Mouse (Mus musculus): ENCODE results near the gene Kcnq5. TPM values are rescaled to one million over a fixed set of nuclear protein-coding genes. Genes with fewer than 3 reads are reported as not detected.

Gene Kcnq5
- polyA plus RNA-seq, 1 experiment from 2014 or later = 0.71 TPM

DNA sequence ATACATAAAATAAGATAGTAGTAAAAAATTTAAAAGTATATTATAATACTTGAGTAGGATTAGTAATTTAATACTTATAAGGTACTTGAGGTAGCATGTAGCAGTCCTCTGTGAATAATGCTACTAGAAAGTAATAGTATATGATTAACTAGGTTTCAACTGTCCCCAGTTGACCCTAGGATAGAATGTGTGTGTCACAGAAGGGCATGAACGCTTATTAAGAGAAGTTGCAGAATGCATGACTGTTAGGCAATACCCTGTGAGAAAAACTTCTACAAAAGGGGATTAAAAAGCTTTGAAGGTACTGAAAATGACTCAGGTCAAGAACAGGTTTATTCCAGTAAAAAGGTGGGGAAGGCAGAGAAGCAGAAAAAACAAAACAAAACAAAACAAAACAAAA is 430.9 kb downstream of the Kcnq5 start:
- Histone ChIP-seq H3K9me3 (replicated peaks; ENCODE audit: low read length) (no peaks in the 10 kb centered on the region), H3K9ac (ENCODE audit: low read depth, low read length) (no peak overlapping the region), H3K4me2 (ENCODE audit: low read length) (no peak overlapping the region), H3K36me3 (ENCODE audit: insufficient read depth, low read length) (no peaks in the 10 kb centered on the region), H3K27ac (no peak overlapping the region), H3K4me1 (replicated peaks; ENCODE audit: insufficient read depth, low read length) (no peaks in the 10 kb centered on the region), H3K4me3 (replicated peaks; ENCODE audit: low read depth, low read length) (no peak overlapping the region), H3K27me3 (ENCODE audit: insufficient read depth, low read length) (no peaks in the 10 kb centered on the region)
- no peak for TF ChIP-seq CTCF (IDR thresholded peaks at IDR 0.05; ENCODE audit: low read depth)
- WGBS = 44% methylated on average over 1 of the region's 1 CpGs
- ATAC-seq (replicated peaks; ENCODE audit: low FRiP score, low read depth) = peak; percentile 79
- DNase-seq (ENCODE audit: low spot score) = peak; percentile 22

DNA sequence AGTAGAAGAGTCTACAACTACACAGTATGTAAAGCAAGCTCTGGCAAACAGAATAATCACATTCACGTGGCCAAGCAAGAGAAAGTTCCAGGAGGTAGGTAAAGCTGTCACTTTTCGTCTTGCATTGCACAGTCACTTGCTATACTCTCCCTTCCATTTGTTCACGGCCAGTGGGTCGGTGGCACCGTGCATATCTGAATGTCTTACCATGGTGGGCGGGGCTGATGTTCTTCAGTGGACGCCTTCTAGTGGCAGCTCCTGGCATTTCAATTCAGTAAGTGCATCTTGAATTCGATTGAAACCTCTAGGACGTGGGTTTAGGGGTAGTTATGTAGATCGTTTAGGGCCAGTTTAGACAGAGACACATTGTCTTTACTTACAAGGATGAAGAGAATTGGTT is 439.7 kb downstream of the Kcnq5 start:
- 84% methylated on average over 10 of the region's 10 CpGs for WGBS
- no peak overlapping the region for H3K27ac ChIP-seq

DNA sequence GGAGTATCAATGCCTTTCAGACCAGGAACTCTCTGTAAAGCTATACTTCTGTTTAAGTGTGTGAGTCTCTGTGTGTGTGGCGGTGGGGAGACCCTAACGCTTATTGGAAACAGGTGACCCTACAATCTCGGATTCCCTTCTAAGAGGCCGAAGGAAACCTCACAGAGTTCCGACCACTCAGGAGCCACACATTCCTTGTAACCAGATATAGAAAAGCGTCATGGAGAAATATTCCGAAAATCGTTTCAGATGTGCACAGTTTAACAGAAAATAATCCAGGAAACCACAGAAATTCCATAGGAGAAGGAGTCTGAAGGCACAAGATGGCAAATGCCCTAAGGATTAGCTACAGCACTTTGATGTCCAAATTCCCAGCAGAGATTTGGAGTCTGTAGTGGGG is 440.3 kb downstream of the Kcnq5 start:
- H3K4me1 ChIP-seq (replicated peaks; ENCODE audit: insufficient read depth, low read length) = no peaks in the 10 kb centered on the region
- ATAC-seq (replicated peaks; ENCODE audit: low FRiP score, low read depth) = no peak
- H3K27me3 ChIP-seq (ENCODE audit: insufficient read depth, low read length) = no peaks in the 10 kb centered on the region
- no peak overlapping the region for H3K9ac ChIP-seq (ENCODE audit: low read depth, low read length)
- no peak overlapping the region for H3K4me3 ChIP-seq (replicated peaks; ENCODE audit: low read depth, low read length)
- TF ChIP-seq CTCF (IDR thresholded peaks at IDR 0.05; ENCODE audit: low read depth) = no peak
- no peak overlapping the region for H3K27ac ChIP-seq
- no peak for DNase-seq (ENCODE audit: low spot score)
- no peaks in the 10 kb centered on the region for H3K9me3 ChIP-seq (replicated peaks; ENCODE audit: low read length)
- WGBS = 89% methylated on average over 8 of the region's 8 CpGs
- no peaks in the 10 kb centered on the region for H3K36me3 ChIP-seq (ENCODE audit: insufficient read depth, low read length)
- no peak overlapping the region for H3K4me2 ChIP-seq (ENCODE audit: low read length)

More for the DNA sequence above, 439.7 kb downstream of the Kcnq5 start:
- Histone ChIP-seq H3K4me1 (replicated peaks; ENCODE audit: insufficient read depth, low read length) (no peaks in the 10 kb centered on the region), H3K9me3 (replicated peaks; ENCODE audit: low read length) (no peaks in the 10 kb centered on the region), H3K9ac (ENCODE audit: low read depth, low read length) (no peak overlapping the region), H3K36me3 (ENCODE audit: insufficient read depth, low read length) (no peaks in the 10 kb centered on the region), H3K4me3 (replicated peaks; ENCODE audit: low read depth, low read length) (no peak overlapping the region), H3K4me2 (ENCODE audit: low read length) (no peak overlapping the region), H3K27me3 (ENCODE audit: insufficient read depth, low read length) (no peaks in the 10 kb centered on the region)
- no peak for DNase-seq (ENCODE audit: low spot score)
- no peak for TF ChIP-seq CTCF (IDR thresholded peaks at IDR 0.05; ENCODE audit: low read depth)
- ATAC-seq (replicated peaks; ENCODE audit: low FRiP score, low read depth) = no peak

DNA sequence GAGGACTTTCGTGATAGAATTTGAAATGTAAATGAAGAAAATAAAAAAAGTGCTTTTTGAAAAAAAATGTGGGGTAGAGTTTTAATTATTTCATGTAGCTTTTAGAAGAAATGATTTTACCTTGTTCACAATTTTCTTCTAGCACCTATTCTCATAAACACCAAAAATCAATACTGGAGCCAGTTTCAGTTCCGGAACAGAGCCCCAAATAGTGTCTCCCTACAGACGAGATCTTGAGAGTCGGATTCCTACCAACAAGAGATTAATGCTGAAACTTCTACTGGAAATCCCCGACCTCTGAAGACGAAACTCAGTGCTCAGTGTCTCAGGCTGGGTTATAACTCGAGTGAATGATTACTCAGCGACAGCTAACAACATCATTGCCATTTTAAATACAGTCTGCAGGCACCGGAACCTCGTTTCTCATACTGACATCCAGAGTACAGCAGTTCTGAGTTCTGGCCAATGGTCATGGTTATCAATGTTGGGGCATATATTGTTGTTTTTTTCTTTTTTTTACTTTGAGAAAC is 441.6 kb downstream of the Kcnq5 start:
- no peak overlapping the region for H3K27ac ChIP-seq
- H3K4me1 ChIP-seq (replicated peaks; ENCODE audit: insufficient read depth, low read length) = no peaks in the 10 kb centered on the region
- WGBS = 51% methylated on average over 10 of the region's 10 CpGs
- H3K36me3 ChIP-seq (ENCODE audit: insufficient read depth, low read length) = no peaks in the 10 kb centered on the region
- TF ChIP-seq CTCF (IDR thresholded peaks at IDR 0.05; ENCODE audit: low read depth) = no peak
- no peak for ATAC-seq (replicated peaks; ENCODE audit: low FRiP score, low read depth)
- no peak overlapping the region for H3K9ac ChIP-seq (ENCODE audit: low read depth, low read length)
- H3K4me3 ChIP-seq (replicated peaks; ENCODE audit: low read depth, low read length) = no peak overlapping the region
- no peaks in the 10 kb centered on the region for H3K27me3 ChIP-seq (ENCODE audit: insufficient read depth, low read length)
- no peak for DNase-seq (ENCODE audit: low spot score)
- no peaks in the 10 kb centered on the region for H3K9me3 ChIP-seq (replicated peaks; ENCODE audit: low read length)
- H3K4me2 ChIP-seq (ENCODE audit: low read length) = no peak overlapping the region

DNA sequence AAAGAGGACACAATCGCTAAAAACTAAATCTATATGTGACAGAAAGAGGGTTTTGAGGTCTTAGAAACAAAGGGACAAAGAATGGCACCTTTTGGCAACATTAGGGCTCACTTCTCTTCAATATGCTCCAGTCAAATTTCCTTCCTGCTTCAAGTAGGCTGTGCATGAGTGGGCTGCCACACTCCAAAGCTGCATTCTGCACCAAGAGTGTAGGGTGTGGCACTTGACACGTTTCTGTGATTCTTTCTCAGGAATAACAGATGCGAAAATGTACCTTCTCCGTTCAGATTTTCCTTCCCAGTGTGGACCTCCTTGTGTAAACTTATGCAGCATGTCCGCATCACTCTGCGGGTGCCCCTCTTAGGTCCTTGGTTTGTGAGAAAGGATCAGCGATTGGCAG is 455.1 kb downstream of the Kcnq5 start:
- Histone ChIP-seq H3K36me3 (ENCODE audit: insufficient read depth, low read length) (no peaks in the 10 kb centered on the region), H3K9ac (ENCODE audit: low read depth, low read length) (no peak overlapping the region), H3K27ac (no peak overlapping the region), H3K4me3 (replicated peaks; ENCODE audit: low read depth, low read length) (no peak overlapping the region), H3K4me1 (replicated peaks; ENCODE audit: insufficient read depth, low read length) (no peaks in the 10 kb centered on the region), H3K4me2 (ENCODE audit: low read length) (no peak overlapping the region), H3K9me3 (replicated peaks; ENCODE audit: low read length) (no peaks in the 10 kb centered on the region), H3K27me3 (ENCODE audit: insufficient read depth, low read length) (no peaks in the 10 kb centered on the region)
- WGBS = 79% methylated on average over 7 of the region's 7 CpGs
- ATAC-seq (replicated peaks; ENCODE audit: low FRiP score, low read depth) (no peak), DNase-seq (ENCODE audit: low spot score) (no peak)
- no peak for TF ChIP-seq CTCF (IDR thresholded peaks at IDR 0.05; ENCODE audit: low read depth)

DNA sequence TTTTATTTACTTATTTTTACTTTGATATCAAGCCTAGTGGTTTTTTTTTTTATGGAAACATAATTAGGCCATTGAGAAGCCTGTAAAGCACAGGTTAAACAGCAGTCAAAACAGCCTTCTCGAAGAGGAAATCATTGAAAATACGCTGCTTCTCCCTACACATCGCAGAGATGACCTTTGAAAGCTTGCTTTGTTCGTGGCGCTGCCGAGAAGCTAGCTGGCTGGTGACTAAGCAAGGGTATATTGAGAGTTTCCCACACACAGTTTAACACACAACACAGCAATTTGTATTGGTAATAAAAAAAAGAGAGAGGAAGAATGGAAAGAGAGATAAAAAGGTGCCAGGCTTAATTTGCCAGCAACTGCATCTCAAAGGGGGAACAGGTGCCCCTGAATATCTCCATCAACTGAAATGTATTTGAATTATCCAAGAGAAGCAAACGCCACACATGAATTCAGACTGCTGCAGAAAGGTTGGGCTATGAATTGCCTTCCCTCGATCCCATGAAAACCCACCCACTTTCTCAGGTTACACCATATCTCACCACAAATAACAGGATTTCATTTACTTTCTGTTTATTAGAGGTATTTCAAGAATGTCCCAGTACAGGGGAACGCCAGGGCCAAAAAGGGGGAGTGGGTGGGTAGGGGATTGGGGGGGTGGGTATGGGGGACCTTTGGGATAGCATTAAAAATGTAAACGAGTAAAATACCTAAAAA is 461.8 kb downstream of the Kcnq5 start:
- WGBS = 35% methylated on average over 10 of the region's 10 CpGs
- no peak for TF ChIP-seq CTCF (IDR thresholded peaks at IDR 0.05; ENCODE audit: low read depth)
- peak overlapping the region; percentile 2; the same call in 1 of the 2 replicates for H3K4me2 ChIP-seq (ENCODE audit: low read length)

More for the DNA sequence above, 461.8 kb downstream of the Kcnq5 start:
- Histone ChIP-seq H3K9ac (ENCODE audit: low read depth, low read length) (no peak overlapping the region), H3K4me1 (replicated peaks; ENCODE audit: insufficient read depth, low read length) (no peaks in the 10 kb centered on the region), H3K9me3 (replicated peaks; ENCODE audit: low read length) (no peaks in the 10 kb centered on the region), H3K4me3 (replicated peaks; ENCODE audit: low read depth, low read length) (no peak overlapping the region), H3K27me3 (ENCODE audit: insufficient read depth, low read length) (no peaks in the 10 kb centered on the region), H3K27ac (no peak overlapping the region), H3K36me3 (ENCODE audit: insufficient read depth, low read length) (no peaks in the 10 kb centered on the region)
- ATAC-seq (replicated peaks; ENCODE audit: low FRiP score, low read depth) = no peak
- peak; percentile 16 for DNase-seq (ENCODE audit: low spot score)
